Mouse (Mus musculus) kidney, postnatal 0 days (tissue): ENCODE measurements around the gene Hebp1. TPM values are rescaled to one million over a fixed set of nuclear protein-coding genes. Genes with fewer than 3 reads are reported as not detected.

Experiments used
- ATAC-seq: fragments of 200-750 bp; cut with Nextera tagmentation; replicated peaks from 2 replicates; pipeline ENCODE4 v1.8.0; 2017; ENCODE audit warnings: low read depth, moderate number of reproducible peaks, moderate TSS enrichment, moderate library complexity; ENCODE audit not compliant: low FRiP score
- DNase-seq: peaks from one replicate; pipeline ENCODE4 v3.0.0-alpha.2; 2016; ENCODE audit warnings: low spot score
- H3K27ac ChIP-seq: fragments of 300-500 bp; sonication (generic); 2 replicates; pipeline ENCODE4 v1.5.1; 2014; ENCODE audit warnings: mild to moderate bottlenecking
- H3K27me3 ChIP-seq: fragments of 300-500 bp; sonication (generic); 2 replicates; pipeline ENCODE4 v1.6.1; 2014; ENCODE audit warnings: low read length, mixed read lengths; ENCODE audit not compliant: insufficient read depth
- H3K36me3 ChIP-seq: fragments of 300-500 bp; sonication (generic); 2 replicates; pipeline ENCODE4 v1.6.1; 2014; ENCODE audit warnings: low read length, mixed read lengths; ENCODE audit not compliant: insufficient read depth
- H3K4me1 ChIP-seq: fragments of 300-500 bp; sonication (generic); replicated peaks from 2 replicates; pipeline ENCODE4 v1.6.1; 2014; ENCODE audit warnings: antibody characterized with exemption, low read length, mixed read lengths; ENCODE audit not compliant: insufficient read depth
- H3K4me2 ChIP-seq: fragments of 300-500 bp; sonication (generic); 2 replicates; pipeline ENCODE4 v1.6.1; 2014; ENCODE audit warnings: mild to moderate bottlenecking, low read length, moderate library complexity, mixed read lengths
- H3K4me3 ChIP-seq: fragments of 300-500 bp; sonication (generic); replicated peaks from 2 replicates; pipeline ENCODE4 v1.5.1; 2014; ENCODE audit warnings: low read depth, low read length
- H3K9ac ChIP-seq: fragments of 300-500 bp; sonication (generic); 2 replicates; pipeline ENCODE4 v1.6.1; 2014; ENCODE audit warnings: low read depth, low read length
- H3K9me3 ChIP-seq: fragments of 300-500 bp; sonication (generic); replicated peaks from 2 replicates; pipeline ENCODE4 v1.6.1; 2016; ENCODE audit warnings: low read length, inconsistent platforms, mixed read lengths
- CTCF ChIP-seq: IDR thresholded peaks from 2 replicates; pipeline ENCODE4 v1.5.1; 2016; ENCODE audit warnings: antibody characterized with exemption, low read depth, mild to moderate bottlenecking, moderate library complexity
- WGBS: fragments of 180-500 bp; shearing (Covaris S2); extraction: QIAGEN DNeasy Blood & Tissue Kit; methylation state at CpG from one replicate; pipeline ENCODE4 v1.1.7; 2014; 5-methylcytosine and 5-hydroxymethylcytosine counted together
- polyA plus RNA-seq: library from polyadenylated mRNA; unstranded; fragments of >200 nt; fragmentation: Nextera tagmentation; extraction: Ambion mirVana; gene quantifications from 2 replicates; pipeline ENCODE4 v1.2.1, GENCODE M21; 2015

Hebp1 gene
- polyA plus RNA-seq, 1 experiment from 2014 or later, result 52.3 TPM

- Histone ChIP-seq H3K4me3 (no peak overlapping the region), H3K4me2 (no peak overlapping the region), H3K27me3 (no peaks in the 10 kb centered on the region), H3K36me3 (0 out of 2 replicates have a peak, but pooled peaks cover 4% of the 10 kb centered on the region), H3K27ac (no peak overlapping the region), H3K9me3 (no peaks in the 10 kb centered on the region), H3K9ac (no peak overlapping the region), H3K4me1 (no peaks in the 10 kb centered on the region)
- ATAC-seq (no peak), DNase-seq (no peak)
- 91% methylated on average over 3 of the region's 3 CpGs for WGBS
- no peak for TF ChIP-seq CTCF
Observed at GRCm38 (mm10) chr6:135235742-135236141, 37.9 kb upstream of the Hebp1 start.

- H3K27me3 ChIP-seq, result no peaks in the 10 kb centered on the region
- ATAC-seq (no peak), DNase-seq (no peak)
- H3K27ac ChIP-seq, result no peak overlapping the region
- H3K4me2 ChIP-seq, result no peak overlapping the region
- H3K9ac ChIP-seq, result no peak overlapping the region
- H3K4me1 ChIP-seq, result peaks cover 7% of the 10 kb centered on the region; the same call in 1 of the 2 replicates
- H3K9me3 ChIP-seq, result no peaks in the 10 kb centered on the region
- H3K36me3 ChIP-seq, result 0 out of 2 replicates have a peak, but pooled peaks cover 4% of the 10 kb centered on the region
- TF ChIP-seq CTCF, result no peak
- WGBS, result 74% methylated on average over 12 of the region's 12 CpGs
- no peak overlapping the region for H3K4me3 ChIP-seq
Observed at GRCm38 (mm10) chr6:135232443-135233182, 34.8 kb upstream of the Hebp1 start.

- Histone ChIP-seq H3K4me1 (peaks cover 7% of the 10 kb centered on the region; the same call in 1 of the 2 replicates), H3K4me2 (no peak overlapping the region), H3K27me3 (no peaks in the 10 kb centered on the region), H3K9me3 (no peaks in the 10 kb centered on the region), H3K4me3 (no peak overlapping the region), H3K27ac (no peak overlapping the region), H3K9ac (no peak overlapping the region), H3K36me3 (0 out of 2 replicates have a peak, but pooled peaks cover 4% of the 10 kb centered on the region)
- WGBS, result 86% methylated on average over 6 of the region's 6 CpGs
- no peak for DNase-seq
- TF ChIP-seq CTCF, result no peak
- no peak for ATAC-seq
Observed at GRCm38 (mm10) chr6:135230586-135230985, 32.8 kb upstream of the Hebp1 start.

GRCm38 (mm10) chr6:135228465-135228941, 30.7 kb upstream of the Hebp1 start:
- Histone ChIP-seq H3K27me3 (no peaks in the 10 kb centered on the region), H3K27ac (peak overlapping the region; percentile 25; the same call in 1 of the 2 replicates), H3K4me2 (0 out of 2 replicates have a peak overlapping the region, but pooled peaks have one; percentile 13), H3K4me3 (no peak overlapping the region), H3K9me3 (no peaks in the 10 kb centered on the region), H3K9ac (no peak overlapping the region), H3K4me1 (peaks cover 10% of the 10 kb centered on the region; the same call in 1 of the 2 replicates), H3K36me3 (no peaks in the 10 kb centered on the region)
- DNase-seq, result peak; percentile 69
- peak; percentile 89 for ATAC-seq
- WGBS, result 30% methylated on average over 10 of the region's 10 CpGs
- TF ChIP-seq CTCF, result no peak

- 60% methylated on average over 6 of the region's 6 CpGs for WGBS
- H3K9me3 ChIP-seq, result no peaks in the 10 kb centered on the region
- no peak overlapping the region for H3K4me2 ChIP-seq
- H3K4me3 ChIP-seq, result no peak overlapping the region
- H3K27ac ChIP-seq, result peak overlapping the region; percentile 16; the same call in 1 of the 2 replicates
- peaks cover 10% of the 10 kb centered on the region; the same call in 1 of the 2 replicates for H3K4me1 ChIP-seq
- no peaks in the 10 kb centered on the region for H3K36me3 ChIP-seq
- DNase-seq, result peak; percentile 59
- no peak for TF ChIP-seq CTCF
- no peak for ATAC-seq
- H3K27me3 ChIP-seq, result no peaks in the 10 kb centered on the region
- H3K9ac ChIP-seq, result no peak overlapping the region
Observed at GRCm38 (mm10) chr6:135223786-135224416, 26.1 kb upstream of the Hebp1 start.

- no peak for DNase-seq
- H3K4me3 ChIP-seq, result no peak overlapping the region
- no peak overlapping the region; the same call in 1 of the 2 replicates for H3K27ac ChIP-seq
- H3K9me3 ChIP-seq, result no peaks in the 10 kb centered on the region
- H3K4me1 ChIP-seq, result 0 out of 2 replicates have a peak, but pooled peaks cover 3% of the 10 kb centered on the region
- no peak overlapping the region for H3K4me2 ChIP-seq
- H3K9ac ChIP-seq, result no peak overlapping the region
- TF ChIP-seq CTCF, result no peak
- H3K36me3 ChIP-seq, result 0 out of 2 replicates have a peak, but pooled peaks cover 2% of the 10 kb centered on the region
- no peaks in the 10 kb centered on the region for H3K27me3 ChIP-seq
- no peak for ATAC-seq
- 76% methylated on average over 5 of the region's 5 CpGs for WGBS
Observed at GRCm38 (mm10) chr6:135219916-135220315, 22.1 kb upstream of the Hebp1 start.
